Mouse (Mus musculus) cerebellum, adult 2 months (tissue): ENCODE measurements at regions not wholly inside any gene's neighbourhood (a gene's known extent, or its start where the extent isn't known, plus 50 kb on each side); places are given as distances from the start of the nearest gene placed in this dataset.

Experiments used
- DNase-seq, 2 experiments: peaks; one replicate each; pipeline ENCODE4 v3.0.0; 2021
- H3K27ac ChIP-seq: fragments of 200-500 bp; 2 replicates; pipeline ENCODE4 v1.5.1; 2012; ENCODE audit warnings: low read length, control low read depth, inconsistent platforms; ENCODE audit not compliant: insufficient read depth
- H3K27me3 ChIP-seq: fragments of 200-500 bp; 2 replicates; pipeline ENCODE4 v1.6.1; 2012; ENCODE audit warnings: inconsistent platforms, mild to moderate bottlenecking, low read length, moderate library complexity; ENCODE audit not compliant: control insufficient read depth, insufficient read depth
- H3K4me1 ChIP-seq: fragments of 200-500 bp; 2 replicates; pipeline ENCODE4 v1.6.1; 2011; ENCODE audit warnings: low read length; ENCODE audit not compliant: control insufficient read depth, insufficient read depth
- H3K4me3 ChIP-seq: fragments of 200-500 bp; replicated peaks from 2 replicates; pipeline ENCODE3; 2011; ENCODE audit warnings: mild to moderate bottlenecking, low read depth, low read length, control low read depth; ENCODE audit not compliant: insufficient read depth
- CTCF ChIP-seq: fragments of 200-500 bp; IDR thresholded peaks from 2 replicates; pipeline ENCODE4 v1.5.1; 2011; ENCODE audit warnings: low read depth, mild to moderate bottlenecking, control low read depth, low read length, moderate library complexity, borderline replicate concordance; ENCODE audit not compliant: insufficient read depth
- POLR2A ChIP-seq: fragments of 200-500 bp; IDR thresholded peaks from 2 replicates; pipeline ENCODE4 v1.6.1; 2011; ENCODE audit warnings: low read length, control low read depth, borderline replicate concordance; ENCODE audit not compliant: insufficient read depth
- WGBS: fragments of 180-500 bp; shearing (Covaris S2); methylation state at CpG from one replicate; pipeline ENCODE4 v1.1.7; 2018; 5-methylcytosine and 5-hydroxymethylcytosine counted together

GRCm38 (mm10) chr11:41728839-41729238, 271.8 kb downstream of the Gabrg2 start:
- H3K4me3 ChIP-seq: no peak overlapping the region
- H3K27me3 ChIP-seq: no peaks in the 10 kb centered on the region
- H3K27ac ChIP-seq: no peak overlapping the region
- DNase-seq: no peak
- H3K4me1 ChIP-seq: no peaks in the 10 kb centered on the region
- TF ChIP-seq CTCF (no peak), POLR2A (no peak)
- WGBS: 97% methylated on average over 2 of the region's 2 CpGs

- no peak for DNase-seq
- H3K4me1 ChIP-seq: no peaks in the 10 kb centered on the region
- no peak overlapping the region for H3K27ac ChIP-seq
- TF ChIP-seq CTCF (no peak), POLR2A (no peak)
- H3K4me3 ChIP-seq: no peak overlapping the region
- WGBS: 93% methylated on average over 1 of the region's 1 CpGs
- no peaks in the 10 kb centered on the region for H3K27me3 ChIP-seq
Observed at GRCm38 (mm10) chr11:41716616-41717015, 284.0 kb downstream of the Gabrg2 start.

GRCm38 (mm10) chr11:41690682-41691081, 310.0 kb downstream of the Gabrg2 start:
- H3K27ac ChIP-seq: no peak overlapping the region
- 72% methylated on average over 3 of the region's 3 CpGs for WGBS
- no peaks in the 10 kb centered on the region for H3K4me1 ChIP-seq
- H3K4me3 ChIP-seq: no peak overlapping the region
- TF ChIP-seq CTCF: no peak
- TF ChIP-seq POLR2A: no peak
- no peaks in the 10 kb centered on the region for H3K27me3 ChIP-seq
- DNase-seq: no peak

GRCm38 (mm10) chr11:41682991-41683390, 317.7 kb downstream of the Gabrg2 start:
- no peaks in the 10 kb centered on the region for H3K27me3 ChIP-seq
- no peak for TF ChIP-seq CTCF
- TF ChIP-seq POLR2A: no peak
- no peak for DNase-seq
- H3K4me3 ChIP-seq: no peak overlapping the region
- no peaks in the 10 kb centered on the region for H3K4me1 ChIP-seq
- H3K27ac ChIP-seq: no peak overlapping the region
- WGBS: 45% methylated on average over 1 of the region's 1 CpGs

GRCm38 (mm10) chr11:41652566-41652965, 348.1 kb downstream of the Gabrg2 start:
- Histone ChIP-seq H3K4me1 (no peaks in the 10 kb centered on the region), H3K4me3 (no peak overlapping the region), H3K27ac (no peak overlapping the region), H3K27me3 (no peaks in the 10 kb centered on the region)
- 85% methylated on average over 1 of the region's 1 CpGs for WGBS
- DNase-seq: no peak
- TF ChIP-seq CTCF (no peak), POLR2A (no peak)

- no peak for DNase-seq
- 19% methylated on average over 4 of the region's 4 CpGs for WGBS
- Histone ChIP-seq H3K27ac (no peak overlapping the region), H3K4me1 (no peaks in the 10 kb centered on the region), H3K4me3 (no peak overlapping the region), H3K27me3 (no peaks in the 10 kb centered on the region)
- TF ChIP-seq POLR2A: no peak
- TF ChIP-seq CTCF: no peak
Observed at GRCm38 (mm10) chr11:41645502-41645891, 355.2 kb downstream of the Gabrg2 start.

GRCm38 (mm10) chr11:41644725-41645501, 355.7 kb downstream of the Gabrg2 start:
- Histone ChIP-seq H3K27ac (no peak overlapping the region), H3K4me3 (no peak overlapping the region), H3K4me1 (no peaks in the 10 kb centered on the region), H3K27me3 (no peaks in the 10 kb centered on the region)
- no peak for TF ChIP-seq POLR2A
- no peak for TF ChIP-seq CTCF
- WGBS: 33% methylated on average over 7 of the region's 7 CpGs
- no peak for DNase-seq

- WGBS: 30% methylated on average over 3 of the region's 3 CpGs
- Histone ChIP-seq H3K27ac (no peak overlapping the region), H3K27me3 (no peaks in the 10 kb centered on the region), H3K4me3 (no peak overlapping the region), H3K4me1 (no peaks in the 10 kb centered on the region)
- DNase-seq: no peak
- no peak for TF ChIP-seq CTCF
- no peak for TF ChIP-seq POLR2A
Observed at GRCm38 (mm10) chr11:41644083-41644482, 356.6 kb downstream of the Gabrg2 start.
